Mouse (Mus musculus) cerebellum, adult 9-11 months (tissue): ENCODE data around the gene Prap1.
"Not testable (repeated sequence)": the region's sequence is repeated elsewhere in the genome, so short reads cannot be mapped to it uniquely, and the experiment has no call there.

Experiments
- DNase-seq: peaks from one replicate; pipeline ENCODE4 v3.0.0; 2022

Prap1 gene

GRCm38 (mm10) chr7:140090601-140091000 lies 2.6 kb upstream of the Prap1 start:
- DNase-seq: no peak

- DNase-seq: no peak
Measured at GRCm38 (mm10) chr7:140094954-140095353, 1.8 kb downstream of the Prap1 start.

GRCm38 (mm10) chr7:140095556-140095955 lies 2.4 kb downstream of the Prap1 start:
- DNase-seq: no peak

GRCm38 (mm10) chr7:140096055-140096454 lies 2.9 kb downstream of the Prap1 start:
- DNase-seq: no peak

GRCm38 (mm10) chr7:140098466-140098865 lies 5.3 kb downstream of the Prap1 start:
- DNase-seq: no peak

- DNase-seq: peak; percentile 52
Measured at GRCm38 (mm10) chr7:140101498-140101897, 8.3 kb downstream of the Prap1 start.

GRCm38 (mm10) chr7:140101993-140102860 lies 9.0 kb downstream of the Prap1 start, which contains the start of gene Fuom:
Gene Fuom (minus strand): TSS chr7:140102441.
- DNase-seq: peak; percentile 91

GRCm38 (mm10) chr7:140104009-140104408 lies 10.8 kb downstream of the Prap1 start:
- DNase-seq: no peak

- DNase-seq: no peak
Measured at GRCm38 (mm10) chr7:140111943-140112342, 18.7 kb downstream of the Prap1 start.

- no peak for DNase-seq
Measured at GRCm38 (mm10) chr7:140115583-140116328, 22.6 kb downstream of the Prap1 start, which contains the start of gene Paox. Gene Paox (plus strand): TSS chr7:140115799.

- peak; percentile 91 for DNase-seq
Measured at GRCm38 (mm10) chr7:140116329-140117054, 23.3 kb downstream of the Prap1 start, which contains the start of gene Echs1. Gene Echs1 (minus strand): TSS chr7:140116476.

- no peak for DNase-seq
Measured at GRCm38 (mm10) chr7:140120484-140120883, 27.3 kb downstream of the Prap1 start.

- DNase-seq: no peak
Measured at GRCm38 (mm10) chr7:140121338-140121910, 28.2 kb downstream of the Prap1 start.

- DNase-seq: no peak
Measured at GRCm38 (mm10) chr7:140122765-140123164, 29.6 kb downstream of the Prap1 start.

- no peak for DNase-seq
Measured at GRCm38 (mm10) chr7:140124382-140124781, 31.2 kb downstream of the Prap1 start.

GRCm38 (mm10) chr7:140125278-140126021 lies 32.3 kb downstream of the Prap1 start:
- peak; percentile 95 for DNase-seq

- DNase-seq: no peak
Measured at GRCm38 (mm10) chr7:140126022-140126350, 32.8 kb downstream of the Prap1 start.

GRCm38 (mm10) chr7:140126934-140127333 lies 33.7 kb downstream of the Prap1 start:
- DNase-seq: no peak

- no peak for DNase-seq
Measured at GRCm38 (mm10) chr7:140127911-140128310, 34.7 kb downstream of the Prap1 start.

- DNase-seq: not testable (repeated sequence)
Measured at GRCm38 (mm10) chr7:140132184-140132583, 39.0 kb downstream of the Prap1 start.

GRCm38 (mm10) chr7:140134033-140134432 lies 40.8 kb downstream of the Prap1 start:
- not testable (repeated sequence) for DNase-seq
